Mouse (Mus musculus) brain, embryonic 14.5 days (tissue): ENCODE measurements at regions not wholly inside any gene's neighbourhood (a gene's known extent, or its start where the extent isn't known, plus 50 kb on each side); places are given as distances from the start of the nearest gene placed in this dataset.

Source experiments
- CTCF ChIP-seq: fragments of 200-500 bp; IDR thresholded peaks from 2 replicates; pipeline ENCODE4 v1.5.1; 2012; ENCODE audit warnings: inconsistent platforms, mild to moderate bottlenecking, moderate library complexity, borderline replicate concordance; ENCODE audit not compliant: insufficient read depth, insufficient read length; ENCODE audit errors: extremely low read depth
- POLR2A ChIP-seq: fragments of 200-500 bp; IDR thresholded peaks from 2 replicates; pipeline ENCODE4 v1.6.1; 2012; ENCODE audit warnings: mild to moderate bottlenecking, inconsistent platforms, borderline replicate concordance; ENCODE audit not compliant: poor library complexity, insufficient read depth, insufficient read length, severe bottlenecking; ENCODE audit errors: extremely low read depth

GRCm38 (mm10) chr12:26679887-26680567, 211.0 kb downstream of the Cmpk2 start:
- TF ChIP-seq CTCF (no peak), POLR2A (no peak)
